16 mouse cellular contexts compared by ENCODE assay signal in the genomic region with DNA sequence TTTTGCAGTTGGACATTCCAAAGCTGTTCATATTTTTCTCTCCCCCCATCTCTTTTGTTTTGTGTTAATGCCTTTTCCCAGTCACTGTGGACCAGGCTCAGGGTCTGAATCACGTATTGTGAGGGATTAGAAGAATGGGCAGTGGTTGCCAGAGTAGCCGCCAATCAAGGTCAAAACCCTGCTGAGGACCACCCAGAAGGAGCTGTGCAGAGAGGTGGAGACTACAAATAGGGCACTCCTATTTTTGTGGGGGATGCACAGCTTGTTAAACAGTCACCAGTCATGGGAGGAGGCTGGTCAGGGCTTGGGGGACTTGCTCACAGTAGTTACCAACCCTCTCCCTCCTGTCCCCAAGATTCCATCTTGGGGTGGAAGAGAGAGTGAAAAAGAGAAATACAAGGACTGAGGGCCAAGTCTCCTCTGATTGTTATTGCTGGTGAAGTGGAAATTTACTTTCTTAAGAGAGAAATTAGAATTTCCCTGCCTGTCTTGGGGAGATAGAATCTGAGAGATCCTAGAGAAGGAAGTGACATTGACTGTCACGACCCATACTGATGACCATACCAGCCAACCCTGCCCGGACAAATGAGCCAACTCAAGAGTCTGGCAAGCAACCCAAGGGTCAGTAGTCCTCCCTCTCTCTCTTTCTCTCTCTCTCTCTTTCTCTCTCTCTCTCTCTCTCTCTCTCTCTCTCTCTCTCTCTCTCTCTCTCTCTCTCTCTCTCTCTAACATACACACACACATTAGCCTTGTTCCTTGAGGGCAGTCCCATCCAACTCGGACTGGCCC. TPM values are rescaled to one million over a fixed set of nuclear protein-coding genes. Genes with fewer than 3 reads are reported as not detected.
DNase-seq lines count a peak whose midpoint lies in the region; ATAC-seq lines count a peak whose summit lies in the region.
"Had no signal": no experiment of that assay in that cellular context is flagged by ENCODE, and none has a peak within 500 bp of the region (broad histone marks: within the 10 kb centered on the region; RNA-seq: fewer than 3 reads in every experiment).

No protein-coding gene starts in this region.

- ATAC-seq in forebrain, embryonic 14.5 days = no peak
- no peak for ATAC-seq in forebrain, embryonic 13.5 days
- ATAC-seq in midbrain, embryonic 15.5 days (replicated peaks) = no peak
- ATAC-seq: CD4-positive, CD25-positive, alpha-beta regulatory T cell, adult 4 months; intestine, postnatal 0 days had no signal

- no peak overlapping the region for H3K27ac ChIP-seq in forebrain, embryonic 14.5 days (ENCODE audit: low read depth, low read length)
- H3K27ac ChIP-seq in forebrain, embryonic 13.5 days = no peak overlapping the region
- peak overlapping the region; percentile 69 for H3K27ac ChIP-seq in midbrain, embryonic 10.5 days (replicated peaks)
- H3K27ac ChIP-seq in midbrain, embryonic 15.5 days = no peak overlapping the region
- H3K27ac ChIP-seq: gastrocnemius, adult 2 months; liver, embryonic 14.5 days; midbrain, embryonic 12.5 days; neural tube, embryonic 12.5 days; stomach, embryonic 15.5 days had no signal

- H3K9ac ChIP-seq in forebrain, embryonic 14.5 days (ENCODE audit: low read length) = no peak overlapping the region
- no peak overlapping the region for H3K9ac ChIP-seq in forebrain, embryonic 13.5 days
- H3K9ac ChIP-seq in midbrain, embryonic 15.5 days = no peak overlapping the region
- H3K9ac ChIP-seq: liver, embryonic 14.5 days; midbrain, embryonic 12.5 days; neural tube, embryonic 12.5 days; stomach, embryonic 15.5 days had no signal

- WGBS in forebrain, embryonic 14.5 days = 42% methylated on average over 5 of the region's 5 CpGs
- 44% methylated on average over 5 of the region's 5 CpGs for WGBS in forebrain, embryonic 13.5 days
- 51% methylated on average over 5 of the region's 5 CpGs for WGBS in midbrain, embryonic 10.5 days
- WGBS in midbrain, embryonic 15.5 days = 45% methylated on average over 5 of the region's 5 CpGs

- H3K27me3 ChIP-seq in forebrain, embryonic 14.5 days (replicated peaks; ENCODE audit: control insufficient read depth, insufficient read depth, low read length) = peaks cover 35% of the 10 kb centered on the region
- H3K27me3 ChIP-seq in forebrain, embryonic 13.5 days = peaks cover 49% of the 10 kb centered on the region
- peaks cover 73% of the 10 kb centered on the region for H3K27me3 ChIP-seq in midbrain, embryonic 10.5 days (ENCODE audit: low read depth, poor library complexity, severe bottlenecking)
- peaks cover 46% of the 10 kb centered on the region for H3K27me3 ChIP-seq in midbrain, embryonic 15.5 days (replicated peaks)

- H3K4me3 ChIP-seq in forebrain, embryonic 14.5 days (ENCODE audit: low read depth, low read length) = no peak overlapping the region
- no peak overlapping the region for H3K4me3 ChIP-seq in forebrain, embryonic 13.5 days
- H3K4me3 ChIP-seq in midbrain, embryonic 10.5 days = no peak overlapping the region; the same call in 1 of the 2 replicates
- no peak overlapping the region for H3K4me3 ChIP-seq in midbrain, embryonic 15.5 days
- H3K4me3 ChIP-seq: gastrocnemius, adult 2 months; midbrain, embryonic 12.5 days; neural tube, embryonic 12.5 days; stomach, embryonic 15.5 days had no signal

- peak; percentile 28 for DNase-seq in forebrain, embryonic 14.5 days (ENCODE audit: low spot score)
- peak; percentile 72 for DNase-seq in midbrain, embryonic 10.5 days (ENCODE audit: low spot score)
- DNase-seq in embryo, embryonic 11 days = peak; percentile 55
- DNase-seq in retina, postnatal 1 day = peak; percentile 92
- no peak for DNase-seq in layer of hippocampus, adult 8-10 months (ENCODE audit: low spot score in 2 of 2)
- DNase-seq: gastrocnemius, adult 2 months; heart, adult 18-20 months; lung, postnatal 10 days had no signal

- no peak overlapping the region for H3K4me2 ChIP-seq in forebrain, embryonic 14.5 days (ENCODE audit: low read length)
- H3K4me2 ChIP-seq in forebrain, embryonic 13.5 days = no peak overlapping the region
- H3K4me2 ChIP-seq in midbrain, embryonic 15.5 days = no peak overlapping the region
- H3K4me2 ChIP-seq: neural tube, embryonic 12.5 days; stomach, embryonic 15.5 days had no signal

- 0 out of 2 replicates have a peak, but pooled peaks cover 5% of the 10 kb centered on the region for H3K36me3 ChIP-seq in forebrain, embryonic 14.5 days (ENCODE audit: control insufficient read depth, insufficient read depth, low read length)
- H3K36me3 ChIP-seq in forebrain, embryonic 13.5 days (ENCODE audit: poor library complexity, severe bottlenecking) = peaks cover 18% of the 10 kb centered on the region; the same call in 1 of the 2 replicates
- peaks cover 4% of the 10 kb centered on the region for H3K36me3 ChIP-seq in midbrain, embryonic 10.5 days
- no peaks in the 10 kb centered on the region for H3K36me3 ChIP-seq in midbrain, embryonic 15.5 days (replicated peaks)
- H3K36me3 ChIP-seq: midbrain, embryonic 12.5 days; neural tube, embryonic 12.5 days had no signal

- H3K9me3 ChIP-seq in forebrain, embryonic 14.5 days (replicated peaks; ENCODE audit: control insufficient read depth, low read length) = no peaks in the 10 kb centered on the region
- H3K9me3 ChIP-seq in forebrain, embryonic 13.5 days (replicated peaks) = no peaks in the 10 kb centered on the region
- no peaks in the 10 kb centered on the region for H3K9me3 ChIP-seq in midbrain, embryonic 10.5 days (replicated peaks)
- H3K9me3 ChIP-seq in midbrain, embryonic 15.5 days = no peaks in the 10 kb centered on the region
- H3K9me3 ChIP-seq: midbrain, embryonic 12.5 days; neural tube, embryonic 12.5 days; stomach, embryonic 15.5 days had no signal

- H3K4me1 ChIP-seq in forebrain, embryonic 14.5 days (ENCODE audit: control insufficient read depth, insufficient read depth, low read length) = peaks cover 17% of the 10 kb centered on the region
- H3K4me1 ChIP-seq in forebrain, embryonic 13.5 days = peaks cover 50% of the 10 kb centered on the region
- peaks cover 66% of the 10 kb centered on the region for H3K4me1 ChIP-seq in midbrain, embryonic 10.5 days
- H3K4me1 ChIP-seq in midbrain, embryonic 15.5 days = peaks cover 36% of the 10 kb centered on the region

RNA-seq across cellular contexts. Expression of a gene that starts 3.2 kb away (rescaled TPM):
- 13.0 and 14.9 TPM in 2 replicates for polyA plus RNA-seq in forebrain, embryonic 14.5 days (2014; fragmentation: Nextera tagmentation; extraction: Ambion mirVana)
- 13.0 and 15.5 TPM in 2 replicates for polyA plus RNA-seq in forebrain, embryonic 13.5 days (2015; fragmentation: Nextera tagmentation; extraction: Ambion mirVana)
- polyA plus RNA-seq in midbrain, embryonic 10.5 days (2016; fragmentation: Nextera tagmentation; extraction: Ambion mirVana) = 20.3 and 21.5 TPM in 2 replicates
- polyA plus RNA-seq in midbrain, embryonic 15.5 days (2015; fragmentation: Nextera tagmentation; extraction: Ambion mirVana) = 10.0 and 11.6 TPM in 2 replicates
- total RNA-seq in layer of hippocampus, adult 8-10 months (2022) = 10 to 100 TPM; 10.3 to 12.1 (median 10.8) TPM

RNA-seq across cellular contexts. Expression of a gene that starts 3.3 kb away (rescaled TPM):
- polyA plus RNA-seq in forebrain, embryonic 14.5 days (2014; fragmentation: Nextera tagmentation; extraction: Ambion mirVana) = 14.0 and 15.9 TPM in 2 replicates
- 14.7 and 14.8 TPM in 2 replicates for polyA plus RNA-seq in forebrain, embryonic 13.5 days (2015; fragmentation: Nextera tagmentation; extraction: Ambion mirVana)
- polyA plus RNA-seq in midbrain, embryonic 10.5 days (2016; fragmentation: Nextera tagmentation; extraction: Ambion mirVana) = 21.7 and 22.4 TPM in 2 replicates
- 10.9 and 11.2 TPM in 2 replicates for polyA plus RNA-seq in midbrain, embryonic 15.5 days (2015; fragmentation: Nextera tagmentation; extraction: Ambion mirVana)
- total RNA-seq in layer of hippocampus, adult 8-10 months (2022) = 1 to 10 TPM; 7.3 to 9.6 (median 9.4) TPM

RNA-seq across cellular contexts. Expression of a gene that starts 9.5 kb away (rescaled TPM):
- polyA plus RNA-seq in forebrain, embryonic 14.5 days (2014; fragmentation: Nextera tagmentation; extraction: Ambion mirVana) = 1.6 and 2.5 TPM in 2 replicates
- 5.0 and 5.8 TPM in 2 replicates for polyA plus RNA-seq in forebrain, embryonic 13.5 days (2015; fragmentation: Nextera tagmentation; extraction: Ambion mirVana)
- polyA plus RNA-seq in midbrain, embryonic 10.5 days (2016; fragmentation: Nextera tagmentation; extraction: Ambion mirVana) = 4.0 and 5.1 TPM in 2 replicates
- 17.4 and 17.9 TPM in 2 replicates for polyA plus RNA-seq in midbrain, embryonic 15.5 days (2015; fragmentation: Nextera tagmentation; extraction: Ambion mirVana)
- 100 to 1,000 TPM; 142 to 190 (median 164) TPM for total RNA-seq in layer of hippocampus, adult 8-10 months (2022)

RNA-seq across cellular contexts. Expression of a gene that starts 31.4 kb away (rescaled TPM):
- polyA plus RNA-seq in forebrain, embryonic 14.5 days (2014; fragmentation: Nextera tagmentation; extraction: Ambion mirVana) = 49.8 and 55.9 TPM in 2 replicates
- 53.0 and 55.9 TPM in 2 replicates for polyA plus RNA-seq in forebrain, embryonic 13.5 days (2015; fragmentation: Nextera tagmentation; extraction: Ambion mirVana)
- polyA plus RNA-seq in midbrain, embryonic 10.5 days (2016; fragmentation: Nextera tagmentation; extraction: Ambion mirVana) = 40.6 and 45.6 TPM in 2 replicates
- 69.4 and 71.0 TPM in 2 replicates for polyA plus RNA-seq in midbrain, embryonic 15.5 days (2015; fragmentation: Nextera tagmentation; extraction: Ambion mirVana)
- total RNA-seq in layer of hippocampus, adult 8-10 months (2022) = 100 to 1,000 TPM in 3 of 4 experiments, 10 to 100 TPM in 1; 95.9 to 122 (median 110) TPM

RNA-seq across cellular contexts. Expression of a gene that starts 34.3 kb away (rescaled TPM):
- polyA plus RNA-seq in forebrain, embryonic 14.5 days (2014; fragmentation: Nextera tagmentation; extraction: Ambion mirVana) = 125 and 131 TPM in 2 replicates
- polyA plus RNA-seq in forebrain, embryonic 13.5 days (2015; fragmentation: Nextera tagmentation; extraction: Ambion mirVana) = 152 and 156 TPM in 2 replicates
- 153 and 161 TPM in 2 replicates for polyA plus RNA-seq in midbrain, embryonic 10.5 days (2016; fragmentation: Nextera tagmentation; extraction: Ambion mirVana)
- 130 and 133 TPM in 2 replicates for polyA plus RNA-seq in midbrain, embryonic 15.5 days (2015; fragmentation: Nextera tagmentation; extraction: Ambion mirVana)
- 10 to 100 TPM; 32.1 to 36.0 (median 34.7) TPM for total RNA-seq in layer of hippocampus, adult 8-10 months (2022)

Comparison
In these comparisons a context has a peak if more than half of its experiments do, and no peak if none do; other contexts are left out.
1. DNase-seq: peak in forebrain, embryonic 14.5 days (single experiment), midbrain, embryonic 10.5 days (single experiment), embryo, embryonic 11 days (single experiment) and retina, postnatal 1 day (single experiment); none in layer of hippocampus, adult 8-10 months (0 of 2).